Mouse (Mus musculus) forebrain, embryonic 11.5 days (tissue): Measurements from ENCODE around the gene Olfr1152. TPM values are rescaled to one million over a fixed set of nuclear protein-coding genes. Genes with fewer than 3 reads are reported as not detected.

ENCODE experiments used
- ATAC-seq: fragments of 200-750 bp; cut with Nextera tagmentation; replicated peaks from 2 replicates; pipeline ENCODE4 v1.8.0; 2017; ENCODE audit warnings: moderate TSS enrichment; ENCODE audit not compliant: low FRiP score
- DNase-seq: peaks from one replicate; pipeline ENCODE4 v3.0.0-alpha.2; 2017; ENCODE audit warnings: low spot score
- H3K27ac ChIP-seq: fragments of 300-500 bp; sonication (generic); 2 replicates; pipeline ENCODE4 v1.5.1; 2014; ENCODE audit warnings: low read depth, low read length
- H3K27me3 ChIP-seq: fragments of 300-500 bp; sonication (generic); 2 replicates; pipeline ENCODE4 v1.6.1; 2014; ENCODE audit warnings: mild to moderate bottlenecking, low read length, mixed read lengths; ENCODE audit not compliant: control insufficient read depth, insufficient read depth
- H3K36me3 ChIP-seq: fragments of 300-500 bp; sonication (generic); 2 replicates; pipeline ENCODE4 v1.6.1; 2014; ENCODE audit warnings: mild to moderate bottlenecking, low read length, moderate library complexity, mixed read lengths; ENCODE audit not compliant: control insufficient read depth, insufficient read depth
- H3K4me1 ChIP-seq: fragments of 300-500 bp; sonication (generic); replicated peaks from 2 replicates; pipeline ENCODE4 v1.6.1; 2014; ENCODE audit warnings: low read length, mixed read lengths; ENCODE audit not compliant: control insufficient read depth, insufficient read depth
- H3K4me2 ChIP-seq: fragments of 300-500 bp; sonication (generic); 2 replicates; pipeline ENCODE4 v1.6.1; 2014; ENCODE audit warnings: low read depth, mild to moderate bottlenecking, low read length, moderate library complexity, mixed read lengths; ENCODE audit not compliant: severe bottlenecking
- H3K4me3 ChIP-seq: fragments of 300-500 bp; sonication (generic); 2 replicates; pipeline ENCODE4 v1.5.1; 2014; ENCODE audit warnings: low read depth, low read length
- H3K9ac ChIP-seq: fragments of 300-500 bp; sonication (generic); 2 replicates; pipeline ENCODE4 v1.6.1; 2014; ENCODE audit warnings: low read length
- H3K9me3 ChIP-seq: fragments of 300-500 bp; sonication (generic); 2 replicates; pipeline ENCODE4 v1.6.1; 2016; ENCODE audit warnings: low read length, mixed read lengths; ENCODE audit not compliant: control insufficient read depth
- WGBS: fragments of 180-500 bp; shearing (Covaris S2); extraction: QIAGEN DNeasy Blood & Tissue Kit; methylation state at CpG from one replicate; pipeline ENCODE4 v1.1.7; 2014; 5-methylcytosine and 5-hydroxymethylcytosine counted together
- polyA plus RNA-seq: library from polyadenylated mRNA; unstranded; fragments of >200 nt; fragmentation: Nextera tagmentation; extraction: Ambion mirVana; gene quantifications from 2 replicates; pipeline ENCODE4 v1.2.1, GENCODE M21; 2014

Olfr1152 gene
- polyA plus RNA-seq = 0.03 TPM in 1 of 2 replicates, not detected in the other

GRCm38 (mm10) chr2:87866192-87866591 lies at the start of gene Olfr1152:
Olfr1152 (plus strand) TSS chr2:87866492.
- no peak for DNase-seq
- H3K4me3 ChIP-seq = no peak within 1 kb of the TSS
- H3K4me2 ChIP-seq = no peak within 1 kb of the TSS
- no peak within 1 kb of the TSS for H3K27ac ChIP-seq
- no peak within 1 kb of the TSS for H3K9ac ChIP-seq
- no peaks in the 10 kb centered on the region for H3K4me1 ChIP-seq
- H3K36me3 ChIP-seq = no peaks in the 10 kb centered on the region
- H3K9me3 ChIP-seq = no peaks in the 10 kb centered on the region
- no peaks in the 10 kb centered on the region for H3K27me3 ChIP-seq
- ATAC-seq = no peak

- no peaks in the 10 kb centered on the region for H3K9me3 ChIP-seq
- 88% methylated on average over 1 of the region's 1 CpGs for WGBS
- DNase-seq = no peak
These were observed 36.1 kb upstream of the Olfr1152 start, which contains the start of gene Olfr1148 for GRCm38 (mm10) chr2:87830233-87830632. Olfr1148 (plus strand) TSS chr2:87830533.

GRCm38 (mm10) chr2:87843693-87844092 lies 22.6 kb upstream of the Olfr1152 start, which contains the start of gene Olfr1150-ps1:
Olfr1150-ps1 (plus strand) TSS chr2:87843993.
- no peaks in the 10 kb centered on the region for H3K9me3 ChIP-seq
- H3K4me3 ChIP-seq = no peak within 1 kb of the TSS
- H3K4me2 ChIP-seq = no peak within 1 kb of the TSS
- WGBS = 83% methylated on average over 1 of the region's 1 CpGs
- H3K9ac ChIP-seq = no peak within 1 kb of the TSS
- no peaks in the 10 kb centered on the region for H3K36me3 ChIP-seq
- no peaks in the 10 kb centered on the region for H3K4me1 ChIP-seq
- no peak for ATAC-seq
- H3K27me3 ChIP-seq = no peaks in the 10 kb centered on the region
- no peak within 1 kb of the TSS for H3K27ac ChIP-seq
- no peak for DNase-seq

More at GRCm38 (mm10) chr2:87830233-87830632, 36.1 kb upstream of the Olfr1152 start, which contains the start of gene Olfr1148:
- Histone ChIP-seq H3K4me2 (no peak within 1 kb of the TSS), H3K27ac (no peak within 1 kb of the TSS), H3K27me3 (no peaks in the 10 kb centered on the region), H3K9ac (no peak within 1 kb of the TSS), H3K36me3 (no peaks in the 10 kb centered on the region), H3K4me1 (no peaks in the 10 kb centered on the region), H3K4me3 (no peak within 1 kb of the TSS)
- no peak for ATAC-seq

GRCm38 (mm10) chr2:87855562-87855961 lies 10.7 kb upstream of the Olfr1152 start, which contains the start of gene Olfr1151:
Olfr1151 (plus strand) TSS chr2:87855862.
- no peaks in the 10 kb centered on the region for H3K27me3 ChIP-seq
- H3K4me3 ChIP-seq = no peak within 1 kb of the TSS
- no peaks in the 10 kb centered on the region for H3K4me1 ChIP-seq
- no peak within 1 kb of the TSS for H3K9ac ChIP-seq
- no peak within 1 kb of the TSS for H3K4me2 ChIP-seq
- H3K9me3 ChIP-seq = no peaks in the 10 kb centered on the region
- DNase-seq = no peak
- ATAC-seq = no peak
- WGBS = 91% methylated on average over 1 of the region's 1 CpGs
- H3K36me3 ChIP-seq = no peaks in the 10 kb centered on the region
- H3K27ac ChIP-seq = no peak within 1 kb of the TSS

GRCm38 (mm10) chr2:87894662-87895061 lies 28.4 kb downstream of the Olfr1152 start, which contains the start of gene Olfr1153:
Olfr1153 (plus strand) TSS chr2:87894962.
- Histone ChIP-seq H3K36me3 (no peaks in the 10 kb centered on the region), H3K4me2 (no peak within 1 kb of the TSS), H3K27ac (no peak within 1 kb of the TSS), H3K9ac (no peak within 1 kb of the TSS), H3K9me3 (no peaks in the 10 kb centered on the region), H3K27me3 (no peaks in the 10 kb centered on the region), H3K4me3 (no peak within 1 kb of the TSS), H3K4me1 (no peaks in the 10 kb centered on the region)
- DNase-seq (no peak), ATAC-seq (no peak)
- WGBS = 67% methylated on average over 1 of the region's 1 CpGs

GRCm38 (mm10) chr2:87905066-87905465 lies 38.8 kb downstream of the Olfr1152 start, which contains the start of gene Olfr1154:
Olfr1154 (minus strand) TSS chr2:87905166.
- Histone ChIP-seq H3K27ac (no peak within 1 kb of the TSS), H3K9me3 (no peaks in the 10 kb centered on the region), H3K36me3 (no peaks in the 10 kb centered on the region), H3K4me1 (no peaks in the 10 kb centered on the region), H3K27me3 (no peaks in the 10 kb centered on the region), H3K4me3 (no peak within 1 kb of the TSS), H3K4me2 (no peak within 1 kb of the TSS), H3K9ac (no peak within 1 kb of the TSS)
- DNase-seq (no peak), ATAC-seq (no peak)
- WGBS = 91% methylated on average over 1 of the region's 1 CpGs

Other genes starting within 250 kb of the Olfr1152 start
- not detected in 2 replicates for gene Olfr1131, start 239.4 kb upstream of the Olfr1152 start, polyA plus RNA-seq
- not detected in 2 replicates for gene Olfr1132, start 229.0 kb upstream of the Olfr1152 start, polyA plus RNA-seq
- not detected in 2 replicates for gene Olfr1133, start 219.1 kb upstream of the Olfr1152 start, polyA plus RNA-seq
- gene Olfr1134, start 208.0 kb upstream of the Olfr1152 start, polyA plus RNA-seq = not detected in 2 replicates
- not detected in 2 replicates for gene Olfr1135, start 192.8 kb upstream of the Olfr1152 start, polyA plus RNA-seq
- not detected in 2 replicates for gene Olfr1136, start 172.5 kb upstream of the Olfr1152 start, polyA plus RNA-seq
- not detected in 2 replicates for gene Olfr1137, start 153.3 kb upstream of the Olfr1152 start, polyA plus RNA-seq
- not detected in 2 replicates for gene Olfr1138, start 126.5 kb upstream of the Olfr1152 start, polyA plus RNA-seq
- not detected in 2 replicates for gene Olfr1140, start 122.7 kb upstream of the Olfr1152 start, polyA plus RNA-seq
- gene Olfr1141, start 112.5 kb upstream of the Olfr1152 start, polyA plus RNA-seq = not detected in 2 replicates
- not detected in 2 replicates for gene Olfr152, start 87.0 kb upstream of the Olfr1152 start, polyA plus RNA-seq
- not detected in 2 replicates for gene Olfr1143, start 65.9 kb upstream of the Olfr1152 start, polyA plus RNA-seq
- not detected in 2 replicates for gene Olfr1145, start 56.7 kb upstream of the Olfr1152 start, polyA plus RNA-seq
- gene Olfr1148, start 36.0 kb upstream of the Olfr1152 start, polyA plus RNA-seq = not detected in 2 replicates
- not detected in 2 replicates for gene Olfr1150-ps1, start 22.5 kb upstream of the Olfr1152 start, polyA plus RNA-seq
- not detected in 2 replicates for gene Olfr1151, start 10.6 kb upstream of the Olfr1152 start, polyA plus RNA-seq
- not detected in 2 replicates for gene Olfr1153, start 28.5 kb downstream of the Olfr1152 start, polyA plus RNA-seq
- gene Olfr1154, start 38.7 kb downstream of the Olfr1152 start, polyA plus RNA-seq = not detected in 2 replicates
- not detected in 2 replicates for gene Olfr1155, start 78.6 kb downstream of the Olfr1152 start, polyA plus RNA-seq
- not detected in 2 replicates for gene Olfr1156, start 86.6 kb downstream of the Olfr1152 start, polyA plus RNA-seq
- not detected in 2 replicates for gene Olfr1157, start 101.8 kb downstream of the Olfr1152 start, polyA plus RNA-seq
- gene Olfr74, start 108.2 kb downstream of the Olfr1152 start, polyA plus RNA-seq = not detected in 2 replicates
- gene Olfr1158, start 123.6 kb downstream of the Olfr1152 start, polyA plus RNA-seq = not detected in 2 replicates
- gene Olfr1160, start 141.8 kb downstream of the Olfr1152 start, polyA plus RNA-seq = not detected in 2 replicates
- gene Olfr1161, start 156.3 kb downstream of the Olfr1152 start, polyA plus RNA-seq = not detected in 2 replicates
- gene Olfr73, start 171.2 kb downstream of the Olfr1152 start, polyA plus RNA-seq = not detected in 2 replicates
- not detected in 2 replicates for gene Olfr1162, start 184.6 kb downstream of the Olfr1152 start, polyA plus RNA-seq
- not detected in 2 replicates for gene Olfr1163, start 205.3 kb downstream of the Olfr1152 start, polyA plus RNA-seq
- not detected in 2 replicates for gene Olfr1164, start 227.5 kb downstream of the Olfr1152 start, polyA plus RNA-seq